Mouse (Mus musculus) bone marrow, adult 2 months (tissue): ENCODE data around the gene Mark4.

ENCODE experiments used
- CTCF ChIP-seq: fragments of 200-500 bp; IDR thresholded peaks from 2 replicates; pipeline ENCODE4 v1.5.1; 2011; ENCODE audit warnings: low read length, control low read depth; ENCODE audit not compliant: control insufficient read depth, insufficient read depth
- POLR2A ChIP-seq: fragments of 200-500 bp; IDR thresholded peaks from 2 replicates; pipeline ENCODE4 v1.6.1; 2011; ENCODE audit warnings: low read depth, mild to moderate bottlenecking, control low read depth, low read length, borderline replicate concordance; ENCODE audit not compliant: control insufficient read depth

DNA sequence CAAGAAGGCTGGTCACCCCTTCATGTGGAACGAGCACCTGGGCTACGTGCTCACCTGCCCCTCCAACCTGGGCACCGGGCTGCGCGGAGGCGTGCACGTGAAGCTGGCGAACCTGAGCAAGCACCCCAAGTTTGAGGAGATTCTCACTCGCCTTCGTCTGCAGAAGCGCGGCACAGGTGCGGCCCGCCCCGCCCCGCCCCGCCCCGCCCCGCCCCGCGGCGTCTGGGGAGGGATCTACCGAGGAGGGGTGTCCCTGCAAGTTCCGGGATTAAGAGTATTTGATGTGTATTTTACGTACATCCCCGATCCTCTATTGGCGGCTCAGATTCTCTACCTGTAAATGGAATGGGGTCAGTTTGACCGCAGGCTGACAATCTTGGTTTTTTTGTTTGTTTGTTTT is 38.5 kb downstream of the Mark4 start:
- TF ChIP-seq POLR2A (no peak), CTCF (no peak)
